Mouse (Mus musculus): ENCODE measurements at regions not wholly inside any gene's neighbourhood (a gene's known extent, or its start where the extent isn't known, plus 50 kb on each side); places are given as distances from the start of the nearest gene placed in this dataset.

- DNase-seq, result peak; percentile 62
Measured at GRCm38 (mm10) chr12:25213782-25214478, 117.0 kb upstream of the Id2 start.

- DNase-seq, result no peak
Measured at GRCm38 (mm10) chr12:25211331-25211730, 114.4 kb upstream of the Id2 start.

- DNase-seq, result no peak
Measured at GRCm38 (mm10) chr12:25210597-25210996, 113.7 kb upstream of the Id2 start.

- peak; percentile 76 for DNase-seq
Measured at GRCm38 (mm10) chr12:25209333-25209728, 112.4 kb upstream of the Id2 start.

- no peak for DNase-seq
Measured at GRCm38 (mm10) chr12:25208670-25209332, 111.9 kb upstream of the Id2 start.

GRCm38 (mm10) chr12:25203371-25204067 is 106.6 kb upstream of the Id2 start:
- DNase-seq, result no peak

GRCm38 (mm10) chr12:25200161-25200560 is 103.2 kb upstream of the Id2 start:
- no peak for DNase-seq

GRCm38 (mm10) chr12:25197757-25198156 is 100.8 kb upstream of the Id2 start:
- no peak for DNase-seq

GRCm38 (mm10) chr12:25196022-25196421 is 99.1 kb upstream of the Id2 start:
- DNase-seq, result no peak

GRCm38 (mm10) chr12:25192216-25192615 is 95.3 kb upstream of the Id2 start:
- no peak for DNase-seq

- DNase-seq, result no peak
Measured at GRCm38 (mm10) chr12:25190360-25190759, 93.4 kb upstream of the Id2 start.

GRCm38 (mm10) chr12:25189174-25189761 is 92.3 kb upstream of the Id2 start:
- no peak for DNase-seq

- DNase-seq, result no peak
Measured at GRCm38 (mm10) chr12:25188556-25188955, 91.6 kb upstream of the Id2 start.

GRCm38 (mm10) chr12:25187216-25187615 is 90.3 kb upstream of the Id2 start:
- no peak for DNase-seq

- DNase-seq, result no peak
Measured at GRCm38 (mm10) chr12:25182680-25183079, 85.7 kb upstream of the Id2 start.

GRCm38 (mm10) chr12:25181317-25181716 is 84.4 kb upstream of the Id2 start:
- no peak for DNase-seq

- no peak for DNase-seq
Measured at GRCm38 (mm10) chr12:25180861-25181260, 83.9 kb upstream of the Id2 start.

GRCm38 (mm10) chr12:25180289-25180688 is 83.3 kb upstream of the Id2 start:
- no peak for DNase-seq

GRCm38 (mm10) chr12:25178491-25179115 is 81.7 kb upstream of the Id2 start:
- no peak for DNase-seq

- no peak for DNase-seq
Measured at GRCm38 (mm10) chr12:25177827-25178226, 80.9 kb upstream of the Id2 start.

- no peak for DNase-seq
Measured at GRCm38 (mm10) chr12:25176565-25176964, 79.6 kb upstream of the Id2 start.

GRCm38 (mm10) chr12:25173064-25173463 is 76.1 kb upstream of the Id2 start:
- no peak for DNase-seq

GRCm38 (mm10) chr12:25172450-25172849 is 75.5 kb upstream of the Id2 start:
- no peak for DNase-seq

Measured in kidney, adult 18-20 months (tissue).